Mouse (Mus musculus): Measurements from ENCODE around the gene Fam98c. TPM values are rescaled to one million over a fixed set of nuclear protein-coding genes. Genes with fewer than 3 reads are reported as not detected.

Gene Fam98c
- polyA plus RNA-seq, 1 experiment: not detected

DNA sequence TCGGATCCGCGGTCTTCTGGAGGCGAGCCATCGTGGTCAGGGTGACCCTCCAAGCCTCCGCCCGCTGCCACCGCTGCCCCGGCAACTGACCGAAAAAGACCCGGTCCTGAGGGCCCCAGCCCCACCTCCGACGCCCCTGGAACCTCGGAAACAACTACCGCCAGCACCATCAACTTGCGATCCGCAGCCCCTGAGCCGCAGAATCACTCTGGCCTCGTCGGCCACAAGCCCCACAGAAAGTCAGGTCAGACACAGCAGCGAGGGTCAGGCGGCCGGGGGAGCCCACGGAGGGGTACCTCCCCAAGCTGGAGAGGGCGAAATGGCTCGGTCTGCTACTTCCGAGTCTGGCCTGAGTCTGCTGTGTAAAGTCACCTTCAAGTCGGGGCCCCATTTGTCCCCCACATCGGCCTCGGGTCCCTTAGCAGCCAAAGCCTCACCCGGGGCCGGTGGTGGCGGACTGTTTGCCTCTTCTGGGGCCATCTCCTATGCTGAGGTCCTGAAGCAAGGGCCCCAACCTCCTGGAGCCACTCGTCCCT is 15.6 kb upstream of the Fam98c start:
- 13% methylated on average over 34 of the region's 34 CpGs for WGBS
- TF ChIP-seq CTCF (IDR thresholded peaks at IDR 0.05; ENCODE audit: insufficient read depth, low read depth, low read length) (no peak), POLR2A (IDR thresholded peaks at IDR 0.05; ENCODE audit: insufficient read depth, low read depth, low read length) (no peak)
- Histone ChIP-seq H3K4me1 (ENCODE audit: control insufficient read depth, insufficient read depth, low read length) (peaks cover 41% of the 10 kb centered on the region), H3K4me3 (ENCODE audit: insufficient read depth, low read depth, low read length) (no peak overlapping the region), H3K27ac (ENCODE audit: insufficient read depth, low read depth, low read length) (no peak overlapping the region)

DNA sequence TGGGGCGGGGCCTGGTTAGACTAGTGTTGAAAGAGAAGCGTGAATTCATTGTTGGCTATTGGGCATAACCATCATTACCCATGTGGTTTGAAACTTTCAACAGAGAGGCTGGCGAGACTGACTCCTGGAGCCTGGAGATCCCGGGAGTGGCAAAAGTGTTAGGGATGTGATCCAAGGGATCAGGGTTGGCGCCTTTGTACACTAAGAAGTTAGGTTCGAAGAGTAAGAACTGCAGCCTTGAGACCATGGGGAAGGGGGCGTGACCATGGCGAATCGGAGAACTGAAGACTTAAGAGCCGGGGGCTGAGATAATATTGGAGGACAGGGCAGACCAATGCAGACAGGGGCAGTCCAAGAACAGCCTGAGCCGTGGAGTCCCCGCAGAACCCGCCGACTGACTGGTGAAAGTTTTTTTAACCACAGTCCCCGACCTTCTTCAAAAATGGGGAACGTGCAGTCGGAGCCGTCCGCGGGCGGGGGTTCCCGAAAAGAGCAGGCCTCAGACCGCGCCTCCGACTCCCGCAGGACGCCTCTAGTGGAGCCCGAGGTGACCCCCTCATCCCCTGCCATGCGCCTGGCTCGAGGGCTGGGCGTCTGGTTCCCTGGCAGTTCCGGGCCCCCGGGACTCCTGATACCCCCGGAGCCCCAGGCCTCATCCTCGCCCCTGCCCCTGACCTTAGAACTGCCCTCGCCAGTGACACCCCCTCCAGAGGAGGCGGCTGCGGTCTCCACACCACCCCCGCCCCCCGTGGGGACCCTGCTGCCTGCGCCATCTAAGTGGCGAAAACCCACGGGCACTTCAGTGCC is 14.9 kb upstream of the Fam98c start:
- Histone ChIP-seq H3K27ac (ENCODE audit: insufficient read depth, low read depth, low read length) (no peak overlapping the region), H3K4me1 (ENCODE audit: control insufficient read depth, insufficient read depth, low read length) (peaks cover 41% of the 10 kb centered on the region), H3K4me3 (ENCODE audit: insufficient read depth, low read depth, low read length) (peak overlapping the region; percentile 90)
- TF ChIP-seq CTCF (IDR thresholded peaks at IDR 0.05; ENCODE audit: insufficient read depth, low read depth, low read length): no peak
- no peak for TF ChIP-seq POLR2A (IDR thresholded peaks at IDR 0.05; ENCODE audit: insufficient read depth, low read depth, low read length)
- 2% methylated on average over 43 of the region's 43 CpGs for WGBS

DNA sequence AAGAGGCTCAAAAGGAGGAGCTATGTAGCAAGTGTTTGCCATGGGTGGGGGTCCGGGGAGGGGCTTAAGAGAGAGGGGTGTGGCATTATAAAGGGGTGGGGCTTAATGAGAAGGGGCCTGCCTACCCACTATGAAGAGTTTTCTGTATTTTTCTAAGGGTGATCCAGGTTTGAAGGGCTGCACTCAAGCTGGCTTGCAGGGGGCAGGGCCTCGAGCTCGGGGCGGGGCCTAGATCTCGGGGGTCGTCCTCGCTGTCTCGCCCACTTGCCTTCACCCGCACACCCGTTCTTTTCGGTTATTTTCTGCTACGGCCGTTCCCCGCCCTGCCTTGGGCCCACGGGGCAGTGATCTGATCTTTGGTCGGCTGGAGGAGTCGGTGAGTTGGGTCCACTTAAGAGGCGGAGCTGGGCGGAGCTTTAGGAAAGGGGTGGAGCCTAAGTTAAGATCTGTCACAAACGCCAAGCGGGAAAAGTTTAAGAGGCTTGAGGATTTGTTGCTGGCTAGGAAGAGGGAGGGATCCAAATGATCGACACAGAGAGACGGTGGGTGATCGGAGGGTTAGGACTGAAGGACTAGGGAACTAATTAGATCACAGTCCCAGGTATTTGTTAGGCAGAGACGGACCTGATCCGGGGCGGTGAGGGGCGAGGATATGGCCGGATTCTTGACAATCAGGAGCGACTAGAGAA is 14.2 kb upstream of the Fam98c start, which contains the start of the genes Ggn and Spred3:
Gene Ggn, plus strand, starts transcription at position 145 of the 689 bp plus-strand sequence.
Gene Spred3, minus strand, starts transcription at position 346 of the 689 bp plus-strand sequence.
- Histone ChIP-seq H3K4me3 (ENCODE audit: insufficient read depth, low read depth, low read length) (peak within 1 kb of the TSS; percentile 90), H3K27ac (ENCODE audit: insufficient read depth, low read depth, low read length) (peak within 1 kb of the TSS; percentile 36; the same call in 1 of the 2 replicates), H3K4me1 (ENCODE audit: control insufficient read depth, insufficient read depth, low read length) (peaks cover 41% of the 10 kb centered on the region)
- no peak for TF ChIP-seq POLR2A (IDR thresholded peaks at IDR 0.05; ENCODE audit: insufficient read depth, low read depth, low read length)
- no peak for TF ChIP-seq CTCF (IDR thresholded peaks at IDR 0.05; ENCODE audit: insufficient read depth, low read depth, low read length)
- under 1% methylated on average over 30 of the region's 30 CpGs for WGBS

DNA sequence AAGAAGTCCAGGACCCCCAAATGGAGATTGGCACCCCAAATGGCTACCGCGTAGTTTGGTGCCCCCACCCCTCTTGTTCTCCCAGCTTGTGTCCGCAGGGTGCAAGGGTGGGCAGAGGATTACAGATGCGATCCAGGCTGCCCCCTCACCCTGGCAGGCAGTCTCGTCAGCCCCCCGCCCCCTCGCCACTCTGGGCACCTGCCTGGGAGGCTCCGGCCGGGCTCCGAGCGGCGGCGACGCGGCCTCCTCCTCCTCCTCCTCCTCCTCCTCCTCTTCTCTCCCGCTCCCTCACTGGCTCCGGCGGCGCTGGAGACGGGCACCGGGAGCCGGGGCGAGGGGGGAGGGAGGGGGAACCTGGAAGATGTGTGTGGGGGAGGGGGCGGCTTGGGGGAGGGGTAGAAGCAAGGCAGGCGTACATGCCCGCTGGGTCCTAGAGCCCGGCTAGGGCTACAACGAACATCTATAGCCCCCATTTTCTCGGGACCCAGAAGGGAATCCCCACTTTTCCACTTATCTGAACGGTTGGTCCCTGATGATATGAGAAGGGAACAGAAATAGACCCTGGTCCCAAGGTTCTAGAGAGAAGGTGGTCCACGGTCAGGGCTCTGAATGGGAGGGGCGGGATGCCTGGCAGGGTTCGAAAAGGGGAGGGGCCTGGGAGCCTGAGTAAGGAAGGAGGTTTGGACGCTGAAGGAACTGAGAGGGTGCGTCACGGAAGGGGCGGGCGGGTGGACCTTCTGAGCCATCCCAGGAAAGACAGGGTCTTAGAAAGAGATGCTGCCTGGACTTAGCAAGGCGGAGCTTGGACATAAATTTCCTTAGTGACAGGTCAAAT is 13.4 kb upstream of the Fam98c start:
- no peak for TF ChIP-seq CTCF (IDR thresholded peaks at IDR 0.05; ENCODE audit: insufficient read depth, low read depth, low read length)
- TF ChIP-seq POLR2A (IDR thresholded peaks at IDR 0.05; ENCODE audit: insufficient read depth, low read depth, low read length): peak; percentile 11; the same call in 1 of the 2 replicates
- Histone ChIP-seq H3K4me1 (ENCODE audit: control insufficient read depth, insufficient read depth, low read length) (peaks cover 41% of the 10 kb centered on the region), H3K27ac (ENCODE audit: insufficient read depth, low read depth, low read length) (peak overlapping the region; percentile 36; the same call in 1 of the 2 replicates), H3K4me3 (ENCODE audit: insufficient read depth, low read depth, low read length) (peak overlapping the region; percentile 90)
- under 1% methylated on average over 30 of the region's 39 CpGs for WGBS

DNA sequence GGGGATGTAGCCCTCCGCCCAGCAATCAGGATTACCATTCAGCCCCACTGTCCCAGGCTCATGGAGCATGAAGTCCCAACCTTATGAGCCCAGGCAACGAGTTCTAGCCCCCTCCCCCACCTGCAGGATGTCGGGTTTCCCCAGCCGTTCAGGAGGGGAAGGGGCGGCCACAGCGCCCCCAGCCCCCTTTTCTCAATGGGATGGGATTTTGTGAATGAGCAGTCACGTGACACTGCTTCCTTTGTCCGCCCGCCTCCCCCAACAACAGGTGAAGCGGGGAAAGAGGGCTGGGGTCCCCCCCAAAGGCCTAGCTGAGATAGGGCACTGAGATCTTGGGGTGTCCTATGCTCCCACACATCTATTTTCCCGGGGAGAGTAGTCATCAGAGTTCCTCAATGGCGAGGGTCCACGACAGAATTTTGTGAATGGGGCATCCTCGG is 12.8 kb upstream of the Fam98c start:
- peak overlapping the region; percentile 36; the same call in 1 of the 2 replicates for H3K27ac ChIP-seq (ENCODE audit: insufficient read depth, low read depth, low read length)
- 0% methylated on average over 14 of the region's 14 CpGs for WGBS
- H3K4me1 ChIP-seq (ENCODE audit: control insufficient read depth, insufficient read depth, low read length): peaks cover 41% of the 10 kb centered on the region
- H3K4me3 ChIP-seq (ENCODE audit: insufficient read depth, low read depth, low read length): peak overlapping the region; percentile 90
- TF ChIP-seq POLR2A (IDR thresholded peaks at IDR 0.05; ENCODE audit: insufficient read depth, low read depth, low read length) (no peak), CTCF (IDR thresholded peaks at IDR 0.05; ENCODE audit: insufficient read depth, low read depth, low read length) (no peak)

DNA sequence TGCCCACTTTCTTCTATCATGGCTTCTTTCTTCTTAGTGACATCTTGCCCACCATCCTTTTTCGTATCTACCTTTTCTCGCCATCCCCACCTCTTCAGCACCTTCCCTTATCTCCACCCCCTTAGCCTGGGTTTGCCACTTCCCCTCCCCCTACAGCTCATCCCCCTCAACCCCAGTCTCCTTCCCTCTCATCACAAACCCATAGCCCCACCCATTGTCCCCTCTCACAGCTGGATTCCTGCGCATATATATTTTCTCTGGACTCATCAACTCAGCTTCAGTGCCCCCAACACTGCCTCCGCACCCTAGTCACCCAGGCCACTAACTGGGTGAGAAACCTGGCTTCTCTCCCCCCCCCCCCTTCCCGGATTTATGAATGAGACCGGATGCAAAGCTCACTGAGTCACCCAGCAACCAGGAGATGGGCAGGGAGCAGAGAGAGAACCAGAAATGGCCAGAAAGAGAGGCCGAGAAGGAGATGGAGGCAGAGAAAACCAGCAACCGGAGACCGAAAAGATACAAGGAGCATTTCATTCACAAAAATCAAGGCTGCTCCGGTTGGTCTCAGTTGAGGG is 12.2 kb upstream of the Fam98c start:
- Histone ChIP-seq H3K27ac (ENCODE audit: insufficient read depth, low read depth, low read length) (no peak overlapping the region), H3K4me1 (ENCODE audit: control insufficient read depth, insufficient read depth, low read length) (peaks cover 41% of the 10 kb centered on the region), H3K4me3 (ENCODE audit: insufficient read depth, low read depth, low read length) (peak overlapping the region; percentile 90)
- WGBS: 18% methylated on average over 10 of the region's 10 CpGs
- TF ChIP-seq CTCF (IDR thresholded peaks at IDR 0.05; ENCODE audit: insufficient read depth, low read depth, low read length) (no peak), POLR2A (IDR thresholded peaks at IDR 0.05; ENCODE audit: insufficient read depth, low read depth, low read length) (no peak)

DNA sequence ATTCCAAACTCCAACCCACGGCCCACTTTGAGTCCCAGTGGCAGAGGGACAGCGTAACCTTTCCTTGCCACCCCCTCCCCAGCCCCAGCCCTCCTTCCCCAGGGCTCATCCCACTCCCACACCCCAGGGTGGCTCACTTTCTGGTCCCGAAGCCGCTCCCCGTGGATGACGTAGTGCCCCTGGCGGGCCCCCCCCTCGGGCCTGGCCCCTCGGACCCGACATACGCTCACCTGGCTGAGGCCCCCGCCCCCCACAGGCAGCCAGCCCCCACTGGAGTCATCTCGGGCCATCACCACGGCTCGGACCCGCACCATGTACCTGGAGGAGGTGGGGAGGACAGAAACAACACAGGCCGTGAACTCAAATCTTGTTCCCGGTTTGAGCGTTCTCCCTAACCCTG is 11.6 kb upstream of the Fam98c start:
- Histone ChIP-seq H3K4me3 (ENCODE audit: insufficient read depth, low read depth, low read length) (no peak overlapping the region), H3K27ac (ENCODE audit: insufficient read depth, low read depth, low read length) (no peak overlapping the region)
- 43% methylated on average over 19 of the region's 19 CpGs for WGBS

More for the DNA sequence above, 11.6 kb upstream of the Fam98c start:
- TF ChIP-seq CTCF (IDR thresholded peaks at IDR 0.05; ENCODE audit: insufficient read depth, low read depth, low read length) (no peak), POLR2A (IDR thresholded peaks at IDR 0.05; ENCODE audit: insufficient read depth, low read depth, low read length) (no peak)
- peaks cover 40% of the 10 kb centered on the region for H3K4me1 ChIP-seq (ENCODE audit: control insufficient read depth, insufficient read depth, low read length)

All from olfactory bulb, adult 2 months (tissue).